Mouse (Mus musculus) bone marrow macrophage, adult 2 months (primary cell): ENCODE measurements around the gene Vmn1r86.

Source experiments
- CTCF ChIP-seq: IDR thresholded peaks from 2 replicates; pipeline ENCODE4 v1.5.1; 2012; ENCODE audit warnings: low read depth, mild to moderate bottlenecking, low read length, moderate library complexity
- POLR2A ChIP-seq: IDR thresholded peaks from 2 replicates; pipeline ENCODE4 v1.6.1; 2012; ENCODE audit warnings: mild to moderate bottlenecking, low read depth, low read length, borderline replicate concordance

DNA sequence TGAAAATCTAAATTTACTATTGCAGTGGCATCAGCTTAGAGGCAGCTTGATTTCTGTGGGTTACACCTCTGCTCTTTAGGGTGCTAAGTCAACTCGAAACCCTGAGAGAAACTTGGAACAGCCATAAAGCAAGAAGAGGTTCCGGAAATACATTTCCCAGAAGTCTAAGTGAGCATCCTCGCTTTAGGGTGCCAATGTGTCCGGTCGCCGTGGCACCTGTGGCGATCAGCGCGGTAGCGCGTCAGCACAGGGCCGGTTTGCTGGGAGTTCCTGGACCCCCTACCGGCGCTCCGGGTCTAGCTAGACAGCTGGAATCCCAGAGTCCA is 65.8 kb downstream of the Vmn1r86 start:
- no peak for TF ChIP-seq CTCF
- TF ChIP-seq POLR2A, result 0 out of 2 replicates have a peak, but pooled peaks have one; percentile 67
